Mouse (Mus musculus) liver, postnatal 0 days (tissue): Measurements from ENCODE around the gene 1110017D15Rik. TPM values are rescaled to one million over a fixed set of nuclear protein-coding genes. Genes with fewer than 3 reads are reported as not detected.
"Not testable (repeated sequence)": the region's sequence is repeated elsewhere in the genome, so short reads cannot be mapped to it uniquely, and the experiment has no call there.

ENCODE experiments used
- ATAC-seq: fragments of 200-750 bp; cut with Nextera tagmentation; 2 replicates; pipeline ENCODE4 v1.8.0; 2017; ENCODE audit warnings: mild to moderate bottlenecking, moderate library complexity
- DNase-seq: peaks from one replicate; pipeline ENCODE4 v3.0.0-alpha.2; 2016
- H3K27ac ChIP-seq: fragments of 300-500 bp; sonication (generic); 2 replicates; pipeline ENCODE4 v1.5.1; 2014; ENCODE audit warnings: antibody characterized with exemption, moderate library complexity, mild to moderate bottlenecking, low read depth
- H3K27me3 ChIP-seq: fragments of 300-500 bp; sonication (generic); 2 replicates; pipeline ENCODE4 v1.6.1; 2014; ENCODE audit warnings: low read length, control low read depth, mixed read lengths; ENCODE audit not compliant: insufficient read depth
- H3K36me3 ChIP-seq: fragments of 300-500 bp; sonication (generic); replicated peaks from 2 replicates; pipeline ENCODE4 v1.6.1; 2014; ENCODE audit warnings: mild to moderate bottlenecking, control low read depth, low read length, moderate library complexity, mixed read lengths; ENCODE audit not compliant: insufficient read depth
- H3K4me1 ChIP-seq: fragments of 300-500 bp; sonication (generic); 2 replicates; pipeline ENCODE4 v1.6.1; 2014; ENCODE audit warnings: antibody characterized with exemption, mild to moderate bottlenecking, control low read depth; ENCODE audit not compliant: insufficient read depth
- H3K4me2 ChIP-seq: fragments of 300-500 bp; sonication (generic); 2 replicates; pipeline ENCODE4 v1.6.1; 2014; ENCODE audit warnings: low read depth, mild to moderate bottlenecking, low read length, moderate library complexity, mixed read lengths
- H3K4me3 ChIP-seq: fragments of 300-500 bp; sonication (generic); 2 replicates; pipeline ENCODE4 v1.5.1; 2014; ENCODE audit warnings: low read depth, low read length
- H3K9ac ChIP-seq: fragments of 300-500 bp; sonication (generic); replicated peaks from 2 replicates; pipeline ENCODE4 v1.6.1; 2014; ENCODE audit warnings: mild to moderate bottlenecking, moderate library complexity
- H3K9me3 ChIP-seq: fragments of 300-500 bp; sonication (generic); 2 replicates; pipeline ENCODE4 v1.6.1; 2016; ENCODE audit warnings: mild to moderate bottlenecking, control low read depth, low read length, mixed read lengths
- CTCF ChIP-seq: sonication (generic); IDR thresholded peaks from 2 replicates; pipeline ENCODE4 v1.5.1; 2016; ENCODE audit warnings: antibody characterized with exemption, low read depth
- EP300 ChIP-seq: IDR thresholded peaks from 2 replicates; pipeline ENCODE4 v1.6.1; 2016; ENCODE audit warnings: antibody characterized with exemption, low read depth, mild to moderate bottlenecking
- WGBS: fragments of 180-500 bp; shearing (Covaris S2); extraction: QIAGEN DNeasy Blood & Tissue Kit; methylation state at CpG from one replicate; pipeline ENCODE4 v1.1.7; 2014; ENCODE audit not compliant: insufficient replicate concordance; 5-methylcytosine and 5-hydroxymethylcytosine counted together
- polyA plus RNA-seq: library from polyadenylated mRNA; unstranded; fragments of >200 nt; fragmentation: Nextera tagmentation; extraction: Ambion mirVana; gene quantifications from 2 replicates; pipeline ENCODE4 v1.2.1, GENCODE M21; 2015

The 1110017D15Rik gene
- polyA plus RNA-seq, 1 experiment from 2014 or later = not detected

DNA sequence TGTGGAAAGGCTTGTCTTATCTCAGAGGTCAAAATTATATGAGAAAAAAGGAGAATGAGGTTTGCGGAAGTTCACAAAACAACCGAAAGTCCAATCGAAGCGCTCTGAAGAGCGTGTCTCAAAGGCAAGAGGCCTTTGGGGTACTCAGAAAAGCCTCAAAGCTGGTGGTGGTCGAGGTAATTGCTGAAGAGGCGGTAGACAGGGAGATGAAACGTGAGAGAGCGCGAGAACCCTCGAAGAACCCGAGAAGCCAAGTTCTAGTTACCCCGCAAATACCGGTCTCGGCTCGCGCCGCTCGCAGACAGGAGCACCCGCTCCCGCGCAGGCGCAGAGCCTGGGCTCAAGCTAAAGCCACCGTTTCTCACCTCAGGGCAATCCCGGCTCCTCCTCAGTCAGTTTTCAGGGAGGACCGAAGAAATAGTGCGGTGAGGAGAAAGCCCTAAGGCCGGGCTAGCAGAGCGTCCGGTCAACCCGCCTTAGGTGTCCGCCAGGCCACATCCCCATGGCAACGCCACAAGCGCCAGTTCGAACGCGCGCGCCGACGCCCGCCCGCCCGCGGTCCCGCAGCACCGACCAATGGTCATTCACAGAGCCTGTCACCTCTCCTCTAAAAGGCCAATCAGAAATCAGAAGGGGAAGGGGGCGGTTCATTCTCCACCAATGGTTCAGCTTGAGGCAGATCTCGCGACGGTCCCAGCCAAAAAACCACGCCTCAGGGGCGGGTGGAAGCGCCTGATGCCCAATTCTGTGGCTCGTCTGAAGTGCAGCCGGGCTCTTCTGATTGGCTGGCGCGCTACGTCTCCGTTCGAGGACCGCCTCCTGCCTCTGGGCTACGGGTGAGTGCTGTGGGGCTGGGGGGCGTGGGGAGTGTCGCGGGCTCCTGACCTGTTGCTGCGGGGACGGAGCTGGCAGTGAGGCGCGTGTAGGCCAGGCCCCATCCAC lies 52.5 kb downstream of the 1110017D15Rik start, which contains the start of the genes Kif24 and Nudt2:
Gene Kif24 (minus strand): TSS at position 543 of the 942 bp plus-strand sequence.
Gene Nudt2 (plus strand): TSS at position 807 of the 942 bp plus-strand sequence.
- Histone ChIP-seq H3K27ac (peak within 1 kb of the TSS; percentile 91), H3K9me3 (no peaks in the 10 kb centered on the region), H3K9ac (peak within 1 kb of the TSS; percentile 85), H3K4me1 (peaks cover 17% of the 10 kb centered on the region), H3K27me3 (no peaks in the 10 kb centered on the region), H3K4me3 (peak within 1 kb of the TSS; percentile 94), H3K36me3 (no peaks in the 10 kb centered on the region), H3K4me2 (peak within 1 kb of the TSS; percentile 86)
- TF ChIP-seq EP300 (peak; percentile 83), CTCF (no peak)
- DNase-seq (peak; percentile 98), ATAC-seq (peak; percentile 97)
- under 1% methylated on average over 70 of the region's 70 CpGs for WGBS

DNA sequence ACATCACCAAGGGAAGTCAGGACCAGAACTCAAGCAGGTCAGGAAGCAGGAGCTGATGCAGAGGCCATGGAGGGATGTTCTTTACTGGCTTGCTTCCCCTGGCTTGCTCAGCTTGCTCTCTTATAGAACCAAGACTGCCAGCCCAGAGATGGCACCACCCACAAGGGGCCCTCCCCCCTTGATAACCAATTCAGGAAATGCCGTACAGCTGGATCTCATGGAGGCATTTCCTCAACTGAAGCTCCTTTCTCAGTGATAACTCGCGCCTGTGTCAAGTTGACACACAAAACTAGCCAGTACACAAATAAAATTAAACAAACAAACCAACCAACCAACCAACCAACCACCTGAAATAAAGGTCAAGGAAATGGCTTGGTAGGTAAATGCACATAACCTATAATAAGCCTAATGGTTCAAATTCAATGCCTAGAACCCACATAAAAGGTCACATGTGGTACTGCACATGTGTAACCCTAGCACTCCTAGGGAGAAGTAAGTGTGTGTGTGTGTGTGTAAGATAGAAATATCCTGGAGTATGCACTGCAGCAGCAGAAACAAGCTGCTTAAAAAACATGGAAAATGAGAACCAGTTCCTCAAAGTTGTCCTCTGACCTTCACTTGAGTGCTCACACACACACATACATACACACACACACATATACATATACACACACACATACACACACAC lies 53.9 kb downstream of the 1110017D15Rik start:
- Histone ChIP-seq H3K4me3 (peak overlapping the region; percentile 94), H3K4me1 (peaks cover 17% of the 10 kb centered on the region), H3K4me2 (peak overlapping the region; percentile 86), H3K27ac (peak overlapping the region; percentile 91; the same call in 1 of the 2 replicates), H3K9ac (peak overlapping the region; percentile 85)
- not testable (repeated sequence) for H3K9me3 ChIP-seq, H3K36me3 ChIP-seq, DNase-seq, H3K27me3 ChIP-seq, ATAC-seq
- WGBS = 22% methylated on average over 3 of the region's 3 CpGs

DNA sequence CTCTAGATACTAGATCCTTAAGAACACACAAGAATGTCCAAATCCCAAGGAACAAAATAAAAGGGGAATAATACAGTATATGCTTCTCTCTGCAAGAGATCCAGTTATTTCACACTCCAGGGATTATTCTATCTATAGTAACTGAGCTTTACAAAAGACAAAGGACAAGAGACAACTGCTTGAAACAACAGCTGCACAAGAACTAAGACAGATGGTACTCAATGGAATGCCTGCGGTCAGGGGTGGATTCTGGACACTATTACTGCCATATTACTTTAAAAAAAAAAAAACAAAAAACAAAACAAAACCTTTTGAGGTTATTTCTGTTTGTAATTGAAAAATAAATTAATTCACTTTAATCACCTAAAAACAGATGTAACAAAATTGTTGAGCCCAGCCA lies 56.4 kb downstream of the 1110017D15Rik start:
- Histone ChIP-seq H3K4me1 (peaks cover 17% of the 10 kb centered on the region), H3K4me2 (no peak overlapping the region), H3K27ac (no peak overlapping the region), H3K36me3 (no peaks in the 10 kb centered on the region), H3K9ac (no peak overlapping the region), H3K27me3 (no peaks in the 10 kb centered on the region), H3K4me3 (no peak overlapping the region), H3K9me3 (no peaks in the 10 kb centered on the region)
- DNase-seq (no peak), ATAC-seq (no peak)
- 97% methylated on average over 1 of the region's 1 CpGs for WGBS
- TF ChIP-seq CTCF = no peak
- TF ChIP-seq EP300 = no peak

Other genes starting within 250 kb of the 1110017D15Rik start
- gene Ubap2, start 242.2 kb downstream of the 1110017D15Rik start, polyA plus RNA-seq = 8.3 and 10.8 TPM in 2 replicates
- gene Dcaf12, start 202.4 kb downstream of the 1110017D15Rik start, polyA plus RNA-seq = 35.8 and 39.6 TPM in 2 replicates
- gene Ubap1, start 168.3 kb downstream of the 1110017D15Rik start, polyA plus RNA-seq = 25.6 and 28.6 TPM in 2 replicates
- gene Kif24, start 52.4 kb downstream of the 1110017D15Rik start, polyA plus RNA-seq = 2.4 and 2.5 TPM in 2 replicates
- gene Nudt2, start 52.2 kb downstream of the 1110017D15Rik start, polyA plus RNA-seq = 13.6 and 14.4 TPM in 2 replicates
- gene AI464131, start 14.3 kb downstream of the 1110017D15Rik start, polyA plus RNA-seq = 1.8 and 2.0 TPM in 2 replicates
- 0.77 and 1.0 TPM in 2 replicates for gene Fam219a, start 52.2 kb upstream of the 1110017D15Rik start, polyA plus RNA-seq
- gene Dnaic1, start 52.4 kb upstream of the 1110017D15Rik start, polyA plus RNA-seq = 10.6 and 14.2 TPM in 2 replicates
- 25.2 and 26.4 TPM in 2 replicates for gene Enho, start 123.0 kb upstream of the 1110017D15Rik start, polyA plus RNA-seq
- 0.12 and 0.29 TPM in 2 replicates for gene Cntfr, start 179.8 kb upstream of the 1110017D15Rik start, polyA plus RNA-seq
- 28.5 and 33.2 TPM in 2 replicates for gene Il11ra1, start 182.7 kb upstream of the 1110017D15Rik start, polyA plus RNA-seq
- gene Rpp25l, start 196.2 kb upstream of the 1110017D15Rik start, polyA plus RNA-seq = 30.9 and 31.7 TPM in 2 replicates
- 64.0 and 65.2 TPM in 2 replicates for gene Dctn3, start 205.8 kb upstream of the 1110017D15Rik start, polyA plus RNA-seq
- gene Arid3c, start 213.8 kb upstream of the 1110017D15Rik start, polyA plus RNA-seq = not detected in 2 replicates
- 40.9 and 46.2 TPM in 2 replicates for gene Galt, start 237.9 kb upstream of the 1110017D15Rik start, polyA plus RNA-seq
- gene Sigmar1, start 238.8 kb upstream of the 1110017D15Rik start, polyA plus RNA-seq = 73.2 and 77.7 TPM in 2 replicates